Mouse (Mus musculus): Measurements from ENCODE around the gene Rab40c. TPM values are rescaled to one million over a fixed set of nuclear protein-coding genes. Genes with fewer than 3 reads are reported as not detected.

Rab40c gene
- polyA plus RNA-seq, 1 experiment from 2014 or later, result 35.2 TPM

GRCm38 (mm10) chr17:25955736-25956135 is 36.2 kb upstream of the Rab40c start:
- no peak overlapping the region for H3K27ac ChIP-seq
- H3K27me3 ChIP-seq, result peaks cover 34% of the 10 kb centered on the region
- no peak overlapping the region for H3K4me3 ChIP-seq
- WGBS, result 51% methylated on average over 3 of the region's 3 CpGs
- no peak for ATAC-seq (ENCODE audit: insufficient number of reproducible peaks, low FRiP score, low TSS enrichment, low read depth)
- no peak overlapping the region for H3K9ac ChIP-seq
- peaks cover 30% of the 10 kb centered on the region for H3K36me3 ChIP-seq
- H3K4me1 ChIP-seq, result peaks cover 16% of the 10 kb centered on the region
- H3K9me3 ChIP-seq, result no peaks in the 10 kb centered on the region
- H3K4me2 ChIP-seq, result no peak overlapping the region

- peaks cover 16% of the 10 kb centered on the region for H3K4me1 ChIP-seq
- no peak overlapping the region for H3K4me3 ChIP-seq
- ATAC-seq (ENCODE audit: insufficient number of reproducible peaks, low FRiP score, low TSS enrichment, low read depth), result no peak
- H3K9me3 ChIP-seq, result no peaks in the 10 kb centered on the region
- peaks cover 44% of the 10 kb centered on the region for H3K27me3 ChIP-seq
- H3K27ac ChIP-seq, result no peak overlapping the region
- no peak overlapping the region for H3K4me2 ChIP-seq
- peaks cover 20% of the 10 kb centered on the region for H3K36me3 ChIP-seq
- WGBS, result 54% methylated on average over 2 of the region's 2 CpGs
- no peak overlapping the region for H3K9ac ChIP-seq
Measured at GRCm38 (mm10) chr17:25954671-25955070, 35.1 kb upstream of the Rab40c start.

DNA sequence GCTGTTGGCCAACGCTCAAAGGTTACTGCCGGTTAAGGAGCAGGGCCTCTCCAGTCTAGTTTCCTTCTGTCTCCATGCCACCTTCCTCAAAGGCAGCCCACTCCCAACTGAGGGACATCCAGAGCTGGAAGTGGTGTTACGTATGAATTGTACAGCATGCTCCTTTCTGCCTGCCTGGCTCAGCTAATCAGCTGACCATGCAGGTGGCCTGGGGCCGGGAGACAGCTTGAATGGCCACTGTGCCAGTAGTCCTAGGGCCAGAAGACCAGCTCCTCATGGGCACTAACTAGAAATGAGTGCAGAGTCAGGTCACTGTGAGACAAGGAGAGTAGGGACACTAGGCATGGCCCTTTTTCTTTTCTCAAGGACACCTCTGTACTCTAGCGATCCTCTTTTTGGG is 33.6 kb upstream of the Rab40c start:
- WGBS, result 76% methylated on average over 5 of the region's 5 CpGs
- no peak overlapping the region for H3K4me3 ChIP-seq
- no peaks in the 10 kb centered on the region for H3K9me3 ChIP-seq
- ATAC-seq (ENCODE audit: insufficient number of reproducible peaks, low FRiP score, low TSS enrichment, low read depth), result no peak
- H3K9ac ChIP-seq, result no peak overlapping the region
- no peak overlapping the region for H3K4me2 ChIP-seq
- peaks cover 10% of the 10 kb centered on the region for H3K36me3 ChIP-seq
- peaks cover 46% of the 10 kb centered on the region for H3K27me3 ChIP-seq
- H3K27ac ChIP-seq, result no peak overlapping the region
- peaks cover 16% of the 10 kb centered on the region for H3K4me1 ChIP-seq

DNA sequence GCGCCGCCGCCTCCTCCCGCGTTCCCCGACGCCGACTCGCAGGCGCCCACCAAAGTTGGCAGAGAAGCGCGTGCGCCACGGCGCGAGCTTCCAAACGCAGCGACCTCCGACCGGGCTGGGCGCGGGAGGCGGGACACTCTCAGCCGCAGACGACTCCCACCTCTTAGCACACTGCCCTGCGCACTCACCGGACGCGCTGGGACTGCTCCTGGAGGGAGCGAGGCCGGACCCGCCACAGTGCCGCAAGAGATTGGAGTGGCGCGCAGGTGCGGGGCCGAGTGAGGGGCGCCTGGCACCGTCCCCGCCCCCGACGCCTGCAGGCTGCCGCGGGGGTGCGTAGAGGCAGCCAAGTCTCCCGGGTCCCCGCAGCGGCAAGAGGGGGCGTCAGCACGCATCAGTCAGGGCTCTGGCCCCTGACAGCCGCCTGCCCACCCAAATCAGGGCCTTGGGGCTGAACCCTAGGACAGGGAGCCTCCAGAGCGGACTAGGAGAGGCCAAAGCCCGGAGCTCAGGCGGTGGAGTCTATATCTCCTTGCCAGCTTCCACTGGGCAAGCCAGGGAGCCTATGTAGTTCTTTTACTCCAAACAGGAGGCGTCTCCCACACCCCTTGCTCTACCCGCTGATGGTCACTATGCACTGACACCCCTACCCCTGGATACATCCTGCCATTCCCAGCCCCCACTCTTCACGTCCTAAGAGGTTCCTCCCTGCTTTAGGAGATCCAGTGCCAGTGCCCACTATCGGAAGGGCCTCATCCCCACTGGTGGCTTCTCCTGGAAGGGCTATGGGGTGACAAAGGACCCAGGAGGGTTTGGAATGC is 32.5 kb upstream of the Rab40c start, which contains the start of gene A930017K11Rik:
A930017K11Rik (minus strand) TSS at position 763 of the 821 bp plus-strand sequence.
- WGBS, result 1% methylated on average over 58 of the region's 58 CpGs
- H3K27me3 ChIP-seq, result peaks cover 46% of the 10 kb centered on the region

GRCm38 (mm10) chr17:25951225-25951802 is 31.8 kb upstream of the Rab40c start:
- peak; percentile 16; the same call in 1 of the 2 replicates for ATAC-seq (ENCODE audit: insufficient number of reproducible peaks, low FRiP score, low TSS enrichment, low read depth)
- under 1% methylated on average over 33 of the region's 33 CpGs for WGBS
- peaks cover 16% of the 10 kb centered on the region for H3K4me1 ChIP-seq
- peak overlapping the region; percentile 81 for H3K4me2 ChIP-seq
- peak overlapping the region; percentile 43 for H3K4me3 ChIP-seq
- H3K9ac ChIP-seq, result 0 out of 2 replicates have a peak overlapping the region, but pooled peaks have one; percentile 2
- peaks cover 46% of the 10 kb centered on the region for H3K27me3 ChIP-seq
- no peaks in the 10 kb centered on the region for H3K36me3 ChIP-seq
- no peak overlapping the region for H3K27ac ChIP-seq
- H3K9me3 ChIP-seq, result no peaks in the 10 kb centered on the region

More for the DNA sequence above, 32.5 kb upstream of the Rab40c start, which contains the start of gene A930017K11Rik:
- Histone ChIP-seq H3K27ac (no peak within 1 kb of the TSS), H3K4me2 (peak within 1 kb of the TSS; percentile 81), H3K9me3 (no peaks in the 10 kb centered on the region), H3K9ac (0 out of 2 replicates have a peak within 1 kb of the TSS, but pooled peaks have one; percentile 18), H3K36me3 (no peaks in the 10 kb centered on the region), H3K4me1 (peaks cover 16% of the 10 kb centered on the region), H3K4me3 (peak within 1 kb of the TSS; percentile 43)
- no peak for ATAC-seq (ENCODE audit: insufficient number of reproducible peaks, low FRiP score, low TSS enrichment, low read depth)

- no peak overlapping the region for H3K4me2 ChIP-seq
- peaks cover 46% of the 10 kb centered on the region for H3K27me3 ChIP-seq
- no peak overlapping the region for H3K27ac ChIP-seq
- no peak overlapping the region for H3K4me3 ChIP-seq
- no peak for ATAC-seq (ENCODE audit: insufficient number of reproducible peaks, low FRiP score, low TSS enrichment, low read depth)
- no peaks in the 10 kb centered on the region for H3K36me3 ChIP-seq
- no peaks in the 10 kb centered on the region for H3K9me3 ChIP-seq
- WGBS, result 0% methylated on average over 1 of the region's 3 CpGs
- no peak overlapping the region for H3K9ac ChIP-seq
- H3K4me1 ChIP-seq, result peaks cover 16% of the 10 kb centered on the region
Measured at GRCm38 (mm10) chr17:25950706-25951105, 31.2 kb upstream of the Rab40c start.

- H3K36me3 ChIP-seq, result no peaks in the 10 kb centered on the region
- H3K27me3 ChIP-seq, result peaks cover 46% of the 10 kb centered on the region
- 63% methylated on average over 5 of the region's 5 CpGs for WGBS
- no peaks in the 10 kb centered on the region for H3K9me3 ChIP-seq
- no peak for ATAC-seq (ENCODE audit: insufficient number of reproducible peaks, low FRiP score, low TSS enrichment, low read depth)
- H3K4me1 ChIP-seq, result peaks cover 16% of the 10 kb centered on the region
- H3K27ac ChIP-seq, result no peak overlapping the region
- H3K4me3 ChIP-seq, result no peak overlapping the region
- H3K4me2 ChIP-seq, result no peak overlapping the region
- H3K9ac ChIP-seq, result no peak overlapping the region
Measured at GRCm38 (mm10) chr17:25949981-25950380, 30.5 kb upstream of the Rab40c start.

GRCm38 (mm10) chr17:25948051-25948450 is 28.5 kb upstream of the Rab40c start:
- no peak overlapping the region for H3K27ac ChIP-seq
- WGBS, result 79% methylated on average over 8 of the region's 8 CpGs
- no peak for ATAC-seq (ENCODE audit: insufficient number of reproducible peaks, low FRiP score, low TSS enrichment, low read depth)
- H3K9me3 ChIP-seq, result no peaks in the 10 kb centered on the region
- peaks cover 16% of the 10 kb centered on the region for H3K4me1 ChIP-seq
- H3K36me3 ChIP-seq, result no peaks in the 10 kb centered on the region
- H3K4me3 ChIP-seq, result no peak overlapping the region
- no peak overlapping the region for H3K4me2 ChIP-seq
- H3K9ac ChIP-seq, result no peak overlapping the region
- H3K27me3 ChIP-seq, result peaks cover 36% of the 10 kb centered on the region

DNA sequence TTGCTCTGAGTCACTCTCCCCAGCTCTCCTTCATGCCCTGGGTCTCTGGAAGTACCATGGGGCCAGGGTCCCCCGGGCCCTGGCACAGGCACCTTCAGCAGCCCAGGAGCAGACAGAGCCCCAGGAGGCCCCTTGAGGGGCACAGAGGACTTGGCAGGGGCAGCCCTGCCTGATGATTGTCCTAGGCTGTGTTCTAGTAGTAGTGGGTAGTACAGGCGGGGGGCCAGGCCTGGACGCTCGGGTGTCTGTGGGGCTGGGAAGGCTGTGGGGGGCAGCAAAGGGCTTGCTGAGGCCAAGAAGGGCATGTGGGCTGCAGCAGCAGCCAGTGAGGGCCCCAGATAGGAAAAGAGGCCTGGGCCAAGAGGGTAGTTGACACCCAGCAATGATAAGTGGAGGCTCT is 28.0 kb upstream of the Rab40c start:
- H3K9me3 ChIP-seq, result no peaks in the 10 kb centered on the region
- H3K27me3 ChIP-seq, result peaks cover 31% of the 10 kb centered on the region
- H3K4me1 ChIP-seq, result peaks cover 20% of the 10 kb centered on the region
- ATAC-seq (ENCODE audit: insufficient number of reproducible peaks, low FRiP score, low TSS enrichment, low read depth), result no peak
- H3K9ac ChIP-seq, result no peak overlapping the region
- 67% methylated on average over 4 of the region's 4 CpGs for WGBS
- no peak overlapping the region for H3K27ac ChIP-seq
- no peak overlapping the region for H3K4me3 ChIP-seq
- H3K4me2 ChIP-seq, result no peak overlapping the region
- no peaks in the 10 kb centered on the region for H3K36me3 ChIP-seq

- H3K36me3 ChIP-seq, result no peaks in the 10 kb centered on the region
- no peaks in the 10 kb centered on the region for H3K9me3 ChIP-seq
- H3K4me1 ChIP-seq, result peaks cover 20% of the 10 kb centered on the region
- no peak overlapping the region for H3K4me2 ChIP-seq
- no peak for ATAC-seq (ENCODE audit: insufficient number of reproducible peaks, low FRiP score, low TSS enrichment, low read depth)
- WGBS, result 84% methylated on average over 8 of the region's 8 CpGs
- H3K9ac ChIP-seq, result no peak overlapping the region
- H3K27ac ChIP-seq, result no peak overlapping the region
- H3K27me3 ChIP-seq, result peaks cover 24% of the 10 kb centered on the region
- H3K4me3 ChIP-seq, result no peak overlapping the region
Measured at GRCm38 (mm10) chr17:25946891-25947290, 27.4 kb upstream of the Rab40c start.

- H3K4me3 ChIP-seq, result no peak overlapping the region
Measured at GRCm38 (mm10) chr17:25946349-25946748, 26.8 kb upstream of the Rab40c start.

DNA sequence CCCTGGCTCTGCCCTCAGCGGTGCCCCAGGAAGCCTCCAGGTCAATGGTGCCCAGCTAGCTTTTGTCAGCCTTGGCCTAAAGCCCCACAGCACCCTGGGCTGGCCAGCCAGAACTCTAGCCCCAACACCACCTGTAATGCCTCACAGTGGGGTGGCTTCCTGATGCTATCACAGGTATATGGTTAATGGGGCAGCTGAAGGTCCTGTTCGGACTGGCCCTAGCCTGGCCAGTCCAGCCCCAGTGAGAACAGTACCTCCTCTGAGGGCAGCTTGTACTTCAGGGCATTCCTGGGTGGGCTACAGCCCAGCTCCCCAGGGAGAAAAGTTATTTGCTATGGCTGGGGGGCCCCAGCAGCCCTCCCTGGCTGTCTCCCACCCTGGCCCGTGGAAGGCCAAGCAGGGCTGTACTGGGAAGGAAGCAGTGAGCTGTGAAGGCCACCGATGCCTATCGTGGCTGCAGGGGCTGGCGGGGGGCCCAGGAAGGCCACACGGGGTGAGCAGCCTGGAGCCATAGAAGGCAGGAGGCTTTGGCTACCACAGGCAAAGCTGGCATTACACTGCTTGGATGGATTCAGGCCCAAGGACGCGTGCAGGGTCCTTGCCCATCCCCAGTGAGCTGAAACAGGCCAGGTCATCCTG is 26.1 kb upstream of the Rab40c start:
- peaks cover 12% of the 10 kb centered on the region for H3K27me3 ChIP-seq
- WGBS, result 77% methylated on average over 9 of the region's 9 CpGs
- H3K4me1 ChIP-seq, result peaks cover 15% of the 10 kb centered on the region
- no peaks in the 10 kb centered on the region for H3K36me3 ChIP-seq
- H3K4me3 ChIP-seq, result no peak overlapping the region
- H3K9me3 ChIP-seq, result no peaks in the 10 kb centered on the region
- no peak overlapping the region for H3K4me2 ChIP-seq
- no peak for ATAC-seq (ENCODE audit: insufficient number of reproducible peaks, low FRiP score, low TSS enrichment, low read depth)
- H3K27ac ChIP-seq, result no peak overlapping the region
- no peak overlapping the region for H3K9ac ChIP-seq

More at GRCm38 (mm10) chr17:25946349-25946748, 26.8 kb upstream of the Rab40c start:
- H3K27me3 ChIP-seq, result peaks cover 19% of the 10 kb centered on the region
- no peak overlapping the region for H3K27ac ChIP-seq
- no peaks in the 10 kb centered on the region for H3K36me3 ChIP-seq
- H3K9ac ChIP-seq, result no peak overlapping the region
- no peak overlapping the region for H3K4me2 ChIP-seq
- peaks cover 15% of the 10 kb centered on the region for H3K4me1 ChIP-seq
- ATAC-seq (ENCODE audit: insufficient number of reproducible peaks, low FRiP score, low TSS enrichment, low read depth), result no peak
- H3K9me3 ChIP-seq, result no peaks in the 10 kb centered on the region
- WGBS, result 78% methylated on average over 7 of the region's 7 CpGs

Data from limb, embryonic 15.5 days (tissue).